Mouse (Mus musculus) right cerebral cortex, postnatal 25 days (tissue): ENCODE measurements around the gene Nat8f6.
"Not testable (repeated sequence)": the region's sequence is repeated elsewhere in the genome, so short reads cannot be mapped to it uniquely, and the experiment has no call there.

Source experiments
- DNase-seq: peaks from one replicate; pipeline ENCODE4 v3.0.0; 2022

The Nat8f6 gene

GRCm38 (mm10) chr6:85820837-85821236 lies at the start of gene Nat8f6, which contains the start of gene Nat8f5:
Nat8f6 (minus strand) TSS chr6:85820954.
Nat8f5 (minus strand) TSS chr6:85820972.
- DNase-seq = no peak

GRCm38 (mm10) chr6:85869006-85869405 lies 48.3 kb upstream of the Nat8f6 start, which contains the start of gene Nat8f2:
Nat8f2 (minus strand) TSS chr6:85869158.
- DNase-seq = not testable (repeated sequence)

GRCm38 (mm10) chr6:85867726-85868690 lies 47.3 kb upstream of the Nat8f6 start:
- DNase-seq = no peak

DNA sequence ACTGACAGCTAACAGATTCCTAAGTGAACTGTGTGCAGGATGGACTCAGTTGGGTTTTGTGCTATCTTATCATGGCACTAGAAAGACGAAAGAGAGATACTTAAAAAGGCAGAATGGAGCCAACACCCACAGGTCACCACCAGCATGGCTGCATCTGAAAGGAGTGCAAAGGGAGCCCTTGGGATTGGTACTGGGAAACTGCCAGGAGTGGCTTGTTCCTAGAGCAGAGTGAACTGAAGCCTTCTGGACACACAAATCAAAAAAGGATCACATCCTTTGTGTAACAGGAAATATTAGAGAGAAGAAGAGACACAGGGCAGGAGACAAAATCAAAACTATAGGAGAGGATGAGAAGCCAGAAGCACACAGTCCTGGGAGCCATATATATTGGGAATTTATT lies 46.2 kb upstream of the Nat8f6 start:
- not testable (repeated sequence) for DNase-seq

DNA sequence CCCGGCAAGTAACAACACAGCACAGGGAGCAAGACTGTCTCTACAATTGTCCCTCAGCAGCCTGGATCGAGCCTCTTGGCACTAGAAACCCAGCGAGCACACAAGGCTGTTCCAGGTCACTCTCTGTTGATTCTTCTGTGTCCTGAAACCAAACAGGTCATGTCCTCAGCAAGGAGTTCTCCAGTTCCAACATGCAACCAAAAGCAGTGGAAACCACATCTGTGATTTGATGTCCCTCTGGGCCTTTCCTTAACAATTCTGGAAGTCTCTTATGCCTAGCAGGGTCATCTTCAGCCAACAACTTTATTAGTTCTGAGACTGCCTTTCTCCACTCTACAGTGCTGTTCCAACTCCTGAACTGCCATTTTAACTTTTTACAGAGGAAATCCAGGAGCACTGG lies 45.4 kb upstream of the Nat8f6 start:
- DNase-seq = not testable (repeated sequence)

DNA sequence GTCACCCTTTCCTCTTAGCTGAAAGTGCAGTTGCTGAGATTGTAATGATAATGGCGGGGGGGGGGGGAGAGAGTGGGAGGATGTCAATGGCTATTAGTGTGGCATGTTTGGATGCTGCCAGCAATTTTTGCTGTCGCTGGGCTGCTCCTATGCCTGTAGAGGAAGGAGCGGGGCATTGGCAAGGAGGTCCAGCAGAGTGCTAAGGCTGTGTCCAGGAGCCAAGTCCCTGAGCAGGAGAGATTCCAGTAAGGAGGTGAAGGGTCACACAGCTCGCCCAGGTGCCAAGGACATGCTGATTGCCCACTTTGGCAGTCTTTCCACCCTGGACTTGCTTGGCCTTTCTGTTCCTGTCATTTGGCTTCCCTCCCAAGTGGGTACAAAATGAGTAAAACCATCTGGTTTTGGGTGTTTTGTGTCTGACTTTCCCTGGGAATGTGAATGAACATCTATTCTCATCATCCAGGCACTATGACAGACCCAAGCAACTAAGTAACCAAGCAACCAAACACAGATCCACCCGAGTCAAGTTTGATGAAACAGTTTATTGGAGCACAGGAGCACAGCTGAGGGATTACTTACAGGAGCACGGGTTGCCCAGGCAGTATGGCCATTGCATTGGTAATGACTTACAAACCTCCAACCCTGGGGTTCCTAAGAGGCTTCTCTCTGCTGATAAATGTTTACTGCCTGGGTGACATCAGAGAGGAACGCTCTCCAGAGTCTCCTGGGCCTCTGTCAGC lies 44.3 kb upstream of the Nat8f6 start:
- not testable (repeated sequence) for DNase-seq

GRCm38 (mm10) chr6:85863840-85864239 lies 43.1 kb upstream of the Nat8f6 start:
- DNase-seq = no peak

- DNase-seq = no peak
Observed at GRCm38 (mm10) chr6:85863136-85863535, 42.4 kb upstream of the Nat8f6 start.

- no peak for DNase-seq
Observed at GRCm38 (mm10) chr6:85862565-85862964, 41.8 kb upstream of the Nat8f6 start.

DNA sequence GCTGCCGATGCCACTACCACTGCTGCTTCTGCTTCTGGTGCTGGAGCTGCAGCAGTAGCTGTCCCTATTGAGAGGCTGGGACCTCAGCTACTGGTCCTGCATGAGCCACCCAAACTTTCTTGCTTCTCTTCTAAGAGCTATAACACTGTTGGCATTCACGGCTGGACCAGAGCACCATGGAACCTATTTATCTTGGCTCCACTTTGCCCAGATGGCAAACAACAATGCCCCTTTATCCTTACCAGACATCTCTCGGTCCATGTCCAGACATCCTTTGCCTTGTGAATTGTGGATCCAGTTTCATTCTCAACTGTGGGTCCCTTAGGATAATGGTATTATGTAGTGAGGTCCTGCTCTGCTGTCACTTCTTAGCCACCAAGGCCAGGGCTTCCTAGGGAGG lies 40.5 kb upstream of the Nat8f6 start:
- DNase-seq = no peak

GRCm38 (mm10) chr6:85856194-85856678 lies 35.5 kb upstream of the Nat8f6 start:
- peak; percentile 56 for DNase-seq

DNA sequence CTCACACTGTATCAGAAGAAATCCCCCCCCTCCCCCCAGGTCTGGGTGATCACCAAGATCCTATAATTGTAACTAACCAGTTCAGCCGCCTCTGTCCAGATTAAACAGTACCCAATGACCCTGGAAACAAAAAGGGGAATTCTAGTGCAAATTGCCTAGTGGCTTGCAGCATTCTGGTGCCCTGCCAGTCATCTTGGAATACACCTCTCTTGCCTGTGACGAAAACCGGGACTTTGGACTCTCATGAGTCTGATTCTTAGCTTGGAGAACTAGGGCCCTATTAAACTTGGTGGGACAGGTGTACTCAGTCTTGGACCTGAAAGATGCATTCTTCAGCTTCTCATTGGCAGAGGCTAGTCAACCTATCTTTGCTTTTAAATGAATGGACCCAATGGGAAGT lies 32.7 kb upstream of the Nat8f6 start:
- no peak for DNase-seq

GRCm38 (mm10) chr6:85851062-85851773 lies 30.5 kb upstream of the Nat8f6 start:
- DNase-seq = no peak

DNA sequence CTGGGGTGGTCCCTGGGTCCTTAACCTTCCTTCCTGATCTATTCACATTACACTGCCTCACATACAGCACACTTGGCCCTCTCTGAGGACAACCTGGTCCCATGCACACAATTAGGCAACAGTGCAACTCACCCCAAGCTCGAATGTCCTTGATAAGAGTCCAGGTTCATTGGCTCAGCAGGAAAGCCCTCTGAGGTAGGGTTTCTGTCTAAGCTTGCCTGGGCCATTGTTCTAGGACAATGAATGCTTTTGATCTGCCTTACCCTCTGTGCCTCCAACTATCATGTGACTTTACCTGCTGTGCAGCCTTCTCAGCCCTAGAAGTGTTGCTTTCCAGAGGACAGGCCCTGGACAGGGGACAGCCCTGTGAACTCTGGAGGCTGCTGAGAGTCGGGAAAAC lies 28.5 kb upstream of the Nat8f6 start:
- no peak for DNase-seq

DNA sequence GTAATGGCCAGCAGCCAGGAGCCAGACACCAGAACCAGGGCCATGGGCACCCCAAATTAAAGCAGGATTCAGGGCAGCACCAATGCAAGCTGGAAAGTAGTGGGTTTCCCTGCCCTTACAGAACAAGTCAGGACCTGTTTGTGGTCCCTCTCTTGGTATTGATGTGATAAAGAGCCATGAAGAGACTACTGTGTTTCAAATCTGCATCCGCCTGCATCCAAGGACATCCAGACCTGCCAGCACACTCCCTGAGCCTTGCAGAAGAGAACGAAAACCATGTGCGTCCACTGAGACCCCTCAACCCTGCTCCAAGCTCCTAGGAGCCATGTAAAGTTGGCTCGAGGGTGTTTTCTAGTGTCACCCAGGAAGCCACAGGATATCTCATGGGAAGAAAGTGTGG lies 27.4 kb upstream of the Nat8f6 start:
- DNase-seq = no peak

DNA sequence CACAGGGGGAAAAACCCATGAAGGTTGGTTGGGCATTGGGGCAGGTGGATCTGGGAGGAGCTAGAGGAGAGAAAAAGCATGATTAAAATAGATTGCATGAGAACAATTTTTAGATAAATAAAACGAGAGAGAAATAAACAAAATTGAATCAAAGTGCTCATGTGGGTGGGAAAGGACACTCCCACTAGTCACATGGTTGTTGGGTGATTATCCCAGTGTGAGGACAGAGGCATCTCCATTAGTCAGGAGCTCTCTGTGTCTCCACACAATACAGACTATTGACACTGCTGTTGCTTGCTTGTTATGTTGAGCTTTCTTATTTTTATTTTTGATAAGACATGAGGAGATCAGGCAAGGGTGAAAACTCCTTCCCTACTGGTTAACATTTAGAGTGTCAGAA lies 26.2 kb upstream of the Nat8f6 start:
- no peak for DNase-seq

DNA sequence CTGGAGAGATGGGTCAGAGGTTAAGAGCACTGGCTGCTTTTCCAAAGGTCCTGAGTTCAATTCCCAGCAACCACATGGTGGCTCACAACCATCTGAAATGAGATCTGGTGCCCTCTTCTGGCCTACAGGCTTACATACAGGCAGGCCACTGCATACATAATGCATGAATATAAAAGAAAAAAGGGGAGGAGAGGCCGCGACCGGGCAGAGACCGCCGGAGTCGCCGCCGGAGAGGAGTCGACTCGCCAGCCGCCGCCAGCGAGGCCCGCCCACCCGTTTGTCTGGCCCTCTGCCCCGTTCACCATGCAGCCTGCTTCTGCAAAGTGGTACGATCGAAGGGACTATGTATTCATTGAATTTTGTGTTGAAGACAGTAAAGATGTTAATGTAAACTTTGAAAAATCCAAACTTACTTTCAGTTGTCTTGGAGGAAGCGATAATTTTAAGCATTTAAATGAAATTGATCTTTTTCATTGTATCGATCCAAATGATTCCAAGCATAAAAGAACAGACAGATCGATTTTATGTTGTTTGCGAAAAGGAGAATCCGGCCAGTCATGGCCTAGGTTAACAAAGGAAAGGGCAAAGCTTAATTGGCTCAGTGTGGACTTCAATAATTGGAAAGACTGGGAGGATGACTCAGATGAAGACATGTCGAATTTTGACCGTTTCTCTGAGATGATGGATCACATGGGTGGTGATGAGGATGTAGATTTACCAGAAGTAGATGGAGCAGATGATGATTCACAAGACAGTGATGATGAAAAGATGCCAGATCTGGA lies 23.1 kb upstream of the Nat8f6 start:
- DNase-seq = not testable (repeated sequence)

DNA sequence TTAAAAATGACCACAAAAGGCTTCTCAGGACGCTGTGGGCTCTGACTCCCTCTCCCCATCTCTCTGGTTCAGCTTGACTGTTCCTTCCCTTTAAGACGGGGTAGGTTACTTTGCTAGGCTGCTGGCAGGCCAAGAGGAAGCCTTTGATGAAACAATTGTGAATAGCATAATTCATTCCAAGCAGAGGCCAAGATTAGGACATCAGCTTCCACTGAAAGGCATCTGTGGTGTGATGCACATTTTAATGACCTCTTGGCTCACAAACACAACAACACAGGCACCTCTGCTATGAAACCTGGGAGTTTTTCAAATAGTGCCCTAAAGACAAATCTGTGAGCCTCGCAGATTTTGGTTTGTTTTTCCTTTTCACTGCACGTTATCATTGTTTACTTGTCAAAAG lies 19.2 kb upstream of the Nat8f6 start:
- DNase-seq = no peak

DNA sequence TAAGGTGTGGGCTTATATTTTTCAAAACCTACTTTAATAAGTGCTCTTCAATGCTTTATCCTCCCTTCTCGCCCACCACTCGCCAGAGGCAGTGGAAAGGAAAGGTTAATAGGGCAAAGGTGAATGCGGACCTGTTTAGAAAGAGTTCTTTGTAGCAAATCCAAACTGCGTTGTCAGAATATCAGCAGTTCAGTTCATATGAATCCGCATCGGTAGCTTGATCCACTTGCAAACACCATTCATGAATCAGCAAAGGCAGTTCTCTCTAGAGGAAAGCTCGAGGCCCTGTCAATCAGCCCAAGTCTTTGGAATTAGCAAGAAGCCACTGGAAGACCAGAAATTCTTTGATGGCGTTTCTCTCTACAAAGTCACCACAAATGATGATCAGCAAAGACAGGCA lies 17.9 kb upstream of the Nat8f6 start:
- DNase-seq = no peak

- not testable (repeated sequence) for DNase-seq
Observed at GRCm38 (mm10) chr6:85837307-85837706, 16.6 kb upstream of the Nat8f6 start.

DNA sequence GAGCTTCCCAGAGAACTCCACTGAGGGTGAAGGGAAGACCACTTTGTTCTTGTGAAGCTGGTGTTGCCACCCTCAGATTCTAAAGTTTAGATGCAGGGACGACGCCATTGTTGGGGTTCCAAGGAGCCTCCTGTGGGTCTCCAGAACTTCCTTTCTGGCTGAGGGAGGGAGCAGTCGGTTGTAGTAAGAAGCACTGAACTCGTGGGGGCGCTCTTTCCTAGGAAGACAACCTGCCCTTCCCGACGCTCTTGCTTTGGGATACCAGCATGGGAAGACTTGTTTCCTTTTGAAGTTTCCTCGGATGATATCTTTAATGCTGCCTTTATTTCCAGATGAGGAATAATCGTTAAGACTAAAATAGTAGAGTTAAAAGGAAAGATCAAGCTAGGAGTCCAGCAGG lies 16.1 kb upstream of the Nat8f6 start:
- peak; percentile 37 for DNase-seq

DNA sequence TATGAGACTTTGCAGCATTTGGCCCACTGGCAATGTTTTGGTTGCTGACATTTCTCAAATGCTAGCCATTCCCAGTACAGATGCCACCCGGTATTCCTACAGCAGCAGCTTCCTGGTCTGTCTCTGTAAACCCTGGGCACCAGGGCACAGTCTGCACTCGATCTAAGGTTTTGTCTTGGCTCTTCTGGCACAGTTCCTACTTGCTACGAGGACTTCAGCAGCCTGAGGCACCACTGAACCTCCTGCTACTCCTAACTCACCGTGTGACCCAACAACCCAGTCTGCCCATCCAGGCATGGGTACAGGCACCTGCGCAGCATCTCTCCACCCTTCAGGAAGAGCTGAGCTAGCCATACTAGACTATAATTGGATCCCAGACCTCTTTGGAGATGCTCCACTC lies 15.3 kb upstream of the Nat8f6 start:
- DNase-seq = not testable (repeated sequence)
